Mouse (Mus musculus): ENCODE measurements at regions not wholly inside any gene's neighbourhood (a gene's known extent, or its start where the extent isn't known, plus 50 kb on each side); places are given as distances from the start of the nearest gene placed in this dataset.

DNA sequence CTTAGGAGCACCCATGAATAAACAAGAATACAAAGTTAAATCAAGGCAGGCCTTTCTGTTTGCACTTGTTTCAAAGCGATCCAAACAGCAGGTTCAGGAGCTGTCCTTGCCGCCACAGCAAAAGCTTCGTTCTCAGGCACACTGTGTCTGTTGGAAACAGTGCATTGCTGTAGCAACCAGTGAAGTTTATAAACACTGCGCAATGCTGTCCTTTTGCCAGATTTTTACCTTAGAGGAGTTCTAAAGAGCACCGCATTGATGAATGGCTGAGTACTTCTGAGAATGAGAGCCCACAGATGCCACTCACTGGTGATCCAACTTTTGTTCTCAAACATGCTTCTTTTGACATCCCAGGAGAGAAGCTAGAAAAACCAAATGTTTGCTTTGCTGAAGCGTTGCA, 64.0 kb upstream of the Bmp4 start:
- intact Hi-C loops (cut with DNase I): no loop called here
- no peak for DNase-seq (ENCODE audit: low spot score in 2 of 2)

DNA sequence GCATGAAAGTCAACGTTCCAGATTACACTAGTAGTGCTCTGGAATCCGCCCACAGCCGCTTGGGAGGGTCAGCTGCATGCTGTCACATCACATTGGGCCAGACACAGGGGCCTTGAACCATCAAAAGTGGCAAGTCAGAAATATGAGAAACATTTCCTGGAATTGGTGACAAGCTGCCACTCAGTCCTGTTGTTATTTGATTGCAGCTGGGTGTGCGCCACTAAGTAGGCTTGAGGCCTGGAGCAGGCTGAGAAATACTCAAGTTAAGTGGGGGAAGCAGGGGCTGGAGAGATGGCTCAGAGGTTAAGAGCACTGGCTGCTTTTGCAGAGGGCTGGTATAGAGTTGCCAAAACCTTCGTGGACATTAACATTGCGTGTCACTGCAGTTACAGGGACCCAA, 51.2 kb upstream of the Bmp4 start:
- intact Hi-C loops (cut with DNase I): no loop called here
- DNase-seq (ENCODE audit: low spot score in 2 of 2): no peak

Data from left cerebral cortex, postnatal 14 days (tissue).